Mouse (Mus musculus): Measurements from ENCODE around the gene Rasgrp3.
A peak's percentile ranks its signal among the peaks of the same experiment; 100 is the strongest.

- peak; percentile 78 for TF ChIP-seq CTCF (IDR thresholded peaks at IDR 0.05; ENCODE audit: low read depth, low read length)
- peak; percentile 83 for TF ChIP-seq POLR2A (IDR thresholded peaks at IDR 0.05; ENCODE audit: extremely low read depth, insufficient read depth, low read length)
These were observed 116.1 kb downstream of the Rasgrp3 start, which contains the start of gene Fam98a for GRCm38 (mm10) chr17:75551512-75552400.

All from liver, adult 2 months (tissue).